Mouse (Mus musculus) bone marrow macrophage, adult 2 months (primary cell): ENCODE measurements around the gene Rftn1.

Experiments
- CTCF ChIP-seq: IDR thresholded peaks from 2 replicates; pipeline ENCODE4 v1.5.1; 2012; ENCODE audit warnings: low read depth, mild to moderate bottlenecking, low read length, moderate library complexity
- POLR2A ChIP-seq: IDR thresholded peaks from 2 replicates; pipeline ENCODE4 v1.6.1; 2012; ENCODE audit warnings: mild to moderate bottlenecking, low read depth, low read length, borderline replicate concordance

DNA sequence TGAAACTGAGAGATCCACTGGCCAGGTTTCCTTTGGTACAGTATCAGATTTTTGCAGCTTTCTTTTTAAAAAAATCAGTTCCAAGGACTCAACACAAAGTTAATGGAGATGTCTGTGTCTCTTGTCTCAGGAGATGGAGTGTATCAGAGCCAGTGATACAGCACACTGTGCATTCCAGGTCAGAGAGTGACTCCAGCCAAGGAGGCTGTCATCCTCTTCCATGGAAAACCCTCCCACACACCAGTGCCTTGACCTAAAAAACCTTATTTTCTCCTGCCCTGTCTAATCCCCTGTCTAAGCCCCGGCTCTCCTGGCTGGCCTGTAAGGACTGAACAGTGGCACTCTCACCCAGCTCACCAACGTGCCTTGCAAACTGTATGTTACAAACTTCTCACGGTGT is 86.3 kb downstream of the Rftn1 start:
- TF ChIP-seq CTCF = no peak
- no peak for TF ChIP-seq POLR2A
